Mouse (Mus musculus): ENCODE data around the gene Ggt6. TPM values are rescaled to one million over a fixed set of nuclear protein-coding genes. Genes with fewer than 3 reads are reported as not detected.

The Ggt6 gene
- not detected for total RNA-seq (2023)

DNA sequence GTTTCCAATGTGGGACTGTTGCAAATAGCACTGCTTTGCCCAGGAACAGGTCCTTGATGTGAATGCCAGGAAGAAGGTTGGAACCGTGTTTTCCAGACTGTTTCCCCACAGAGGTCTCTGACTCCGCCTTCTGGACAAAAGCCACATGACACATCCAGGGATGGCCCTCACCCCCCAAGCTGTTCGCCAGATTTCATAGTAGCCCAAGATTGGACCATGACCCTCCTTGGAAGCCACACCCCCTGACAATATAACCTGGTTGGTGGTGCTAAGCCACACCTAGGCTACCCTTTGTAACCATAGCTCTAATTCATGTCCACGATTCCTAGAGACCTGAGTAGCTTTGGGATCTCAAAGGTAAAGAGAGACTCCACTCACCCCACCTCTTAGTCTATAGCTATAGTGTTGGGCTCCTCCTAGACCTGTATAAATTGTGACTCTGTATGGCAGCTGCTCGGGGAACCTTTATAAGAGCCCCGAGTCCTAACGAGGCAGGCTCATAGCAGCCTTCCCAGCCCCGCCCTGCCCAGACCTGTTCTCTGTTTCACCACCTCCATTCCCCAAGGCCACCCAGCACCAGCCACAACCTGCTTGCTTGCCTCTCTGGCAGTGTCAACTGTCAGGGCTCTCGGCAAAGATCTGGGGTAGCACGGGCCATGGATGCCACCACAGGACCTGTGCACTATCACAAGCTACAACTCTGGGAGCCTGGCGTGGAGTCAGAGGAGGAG, at the start of gene Ggt6:
TSS of gene Ggt6 (plus strand) at position 564 of the 731 bp plus-strand sequence.

DNA sequence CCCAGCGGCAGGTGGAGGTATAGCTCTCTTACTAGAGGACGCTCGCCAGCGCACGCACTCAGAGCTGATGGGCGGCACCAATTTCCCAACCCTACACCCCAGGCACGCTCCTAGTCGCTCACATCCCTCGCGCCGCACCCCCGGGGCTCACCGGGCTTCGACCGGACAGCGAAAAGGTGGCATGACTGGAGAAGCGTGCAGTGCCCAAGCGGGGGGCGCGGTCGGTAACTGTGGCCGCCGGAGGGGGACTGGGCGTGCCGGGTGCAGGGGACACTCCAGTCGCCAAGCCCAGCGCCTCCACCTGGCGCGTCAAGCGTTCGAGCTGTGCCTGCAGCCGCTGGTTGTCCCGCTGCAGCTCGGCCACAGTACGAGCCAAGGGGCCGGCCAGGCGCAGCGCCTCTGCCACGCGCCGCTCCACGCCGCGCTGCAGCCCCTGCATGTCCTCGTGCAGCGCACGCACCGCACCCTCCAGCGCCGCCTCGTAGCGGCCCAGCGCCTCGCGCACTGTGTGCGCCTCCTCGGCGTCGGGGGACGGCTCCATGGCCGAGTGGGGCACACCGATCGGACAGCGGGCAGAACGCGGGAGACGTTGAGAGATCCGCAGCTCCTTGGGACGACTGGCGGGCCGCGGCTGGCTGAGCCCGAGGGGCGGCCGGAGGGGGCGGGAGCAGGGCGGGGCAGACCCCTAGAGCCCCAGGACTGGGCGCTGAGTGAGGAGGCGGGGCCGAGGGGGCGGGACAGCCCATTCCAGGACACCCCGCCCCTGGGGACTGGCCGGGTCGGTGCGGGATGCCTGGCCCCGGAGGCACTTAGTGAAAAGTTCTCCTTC, 24.0 kb upstream of the Ggt6 start, which contains the start of gene Smtnl2:
TSS of gene Smtnl2 (minus strand) at position 621 of the 829 bp plus-strand sequence.

DNA sequence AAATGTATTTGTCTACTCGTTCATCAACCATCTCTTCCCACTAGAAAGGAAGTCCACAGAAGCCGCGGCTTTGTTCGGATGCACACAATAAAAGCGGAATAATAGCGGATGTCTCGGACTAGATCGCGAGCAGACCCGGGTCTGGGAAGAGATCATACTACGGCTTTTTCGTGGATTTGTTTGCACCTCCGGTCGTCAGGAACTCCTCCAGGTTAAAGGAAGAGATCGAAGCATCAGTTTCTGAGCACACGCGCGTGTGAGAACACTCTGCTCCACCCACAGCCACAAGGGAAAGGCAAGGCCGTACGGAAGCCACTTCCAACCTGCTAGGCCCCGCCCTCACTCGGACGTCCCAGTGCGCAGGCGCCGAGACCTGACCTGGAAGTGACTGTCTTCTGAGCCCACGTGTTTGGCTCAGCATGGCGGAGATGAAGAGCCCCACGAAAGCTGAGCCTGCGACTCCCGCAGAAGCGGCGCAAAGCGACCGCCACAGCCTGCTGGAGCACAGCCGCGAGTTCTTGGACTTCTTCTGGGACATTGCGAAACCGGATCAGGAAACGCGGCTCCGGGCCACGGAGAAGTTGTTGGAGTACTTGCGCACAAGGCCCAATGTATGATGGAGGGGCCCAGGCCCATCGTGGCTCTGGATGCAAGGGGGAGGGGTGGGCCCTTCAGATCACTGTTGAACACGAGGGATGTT, 5.8 kb downstream of the Ggt6 start, which contains the start of gene Mybbp1a:
TSS of gene Mybbp1a (plus strand) at position 391 of the 700 bp plus-strand sequence.

Other genes with a start within 250 kb of the Ggt6 start
- 0.65 TPM for gene Gm43951, start 228.7 kb upstream of the Ggt6 start, total RNA-seq (2023)
- gene 4933427D14Rik, start 228.1 kb upstream of the Ggt6 start, total RNA-seq (2023) = 14.9 TPM
- 29.9 TPM for gene Txndc17, start 228.0 kb upstream of the Ggt6 start, total RNA-seq (2023)
- gene Med31, start 219.9 kb upstream of the Ggt6 start, total RNA-seq (2023) = 15.7 TPM
- gene Slc13a5, start 168.3 kb upstream of the Ggt6 start, total RNA-seq (2023) = not detected
- 46.3 TPM for gene Xaf1, start 133.9 kb upstream of the Ggt6 start, total RNA-seq (2023)
- 1.0 TPM for gene Fbxo39, start 121.1 kb upstream of the Ggt6 start, total RNA-seq (2023)
- gene Tekt1, start 73.1 kb upstream of the Ggt6 start, total RNA-seq (2023) = not detected
- gene Smtnl2, start 23.8 kb upstream of the Ggt6 start, total RNA-seq (2023) = not detected
- 165 TPM for gene Mybbp1a, start 5.8 kb downstream of the Ggt6 start, total RNA-seq (2023)
- 2.0 TPM for gene Spns2, start 54.4 kb downstream of the Ggt6 start, total RNA-seq (2023)
- 1.4 TPM for gene Spns3, start 115.0 kb downstream of the Ggt6 start, total RNA-seq (2023)
- 42.2 TPM for gene Ube2g1, start 171.8 kb downstream of the Ggt6 start, total RNA-seq (2023)

Measured in CD4-positive naive resting alpha-beta T cell, adult 57 days (primary cell).